Mouse (Mus musculus): ENCODE results near the gene Hgd.

DNA sequence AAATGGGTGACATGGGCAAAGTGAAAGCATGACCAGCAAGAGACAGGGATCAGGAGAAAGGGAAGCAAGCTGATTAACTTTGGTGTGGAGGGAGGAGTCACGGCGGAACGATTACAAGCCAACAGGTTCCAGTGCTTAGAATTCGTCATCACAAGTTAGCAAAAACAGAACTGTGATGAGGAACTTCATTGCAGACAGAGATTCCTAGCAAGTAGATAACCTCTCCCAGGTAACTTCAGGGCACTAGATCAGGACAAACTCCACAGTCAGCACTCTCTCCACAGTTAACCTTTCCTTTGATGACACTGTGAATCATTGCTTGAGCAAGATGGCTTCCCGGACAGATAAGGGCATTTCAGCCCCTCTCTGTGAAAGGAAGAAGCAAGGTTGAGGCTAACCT is 17.5 kb downstream of the Hgd start:
- TF ChIP-seq CHD2 (IDR thresholded peaks at IDR 0.05; ENCODE audit: low read depth, low read length): no peak
- TF ChIP-seq ZNF384 (IDR thresholded peaks at IDR 0.05; ENCODE audit: low read depth, low read length): no peak

Measured in ES-E14 (cell line).